Mouse (Mus musculus) layer of hippocampus, adult 8-10 months (tissue): ENCODE results near the gene Ctsq. TPM values are rescaled to one million over a fixed set of nuclear protein-coding genes. Genes with fewer than 3 reads are reported as not detected.
"Not testable (repeated sequence)": the region's sequence is repeated elsewhere in the genome, so short reads cannot be mapped to it uniquely, and the experiment has no call there.

Experiments used
- DNase-seq, 2 experiments: peaks; one replicate each; pipeline ENCODE4 v3.0.0; 2022; ENCODE audit warnings: low spot score in 2 of 2
- total RNA-seq, 4 experiments: library from RNA; stranded (reverse); gene quantifications; 2 replicates each; pipeline ENCODE4 v1.2.4; 2022

Gene Ctsq
- total RNA-seq = not detected

GRCm38 (mm10) chr13:61040531-61040930 lies at the start of gene Ctsq:
Gene Ctsq, minus strand, starts transcription at chr13:61040631.
- DNase-seq = no peak

- DNase-seq = no peak
Observed at GRCm38 (mm10) chr13:61022785-61023184, 17.6 kb downstream of the Ctsq start.

- DNase-seq = no peak
Observed at GRCm38 (mm10) chr13:61021844-61022243, 18.6 kb downstream of the Ctsq start.

GRCm38 (mm10) chr13:61010171-61010570 lies 30.3 kb downstream of the Ctsq start:
- DNase-seq = no peak

GRCm38 (mm10) chr13:61005859-61006258 lies 34.6 kb downstream of the Ctsq start, which contains the start of gene Ctsj:
Gene Ctsj, minus strand, starts transcription at chr13:61005959.
- DNase-seq = no peak

GRCm38 (mm10) chr13:60997600-60997999 lies 42.8 kb downstream of the Ctsq start:
- DNase-seq = no peak

GRCm38 (mm10) chr13:60986915-60987314 lies 53.5 kb downstream of the Ctsq start:
- not testable (repeated sequence) for DNase-seq

Other genes starting within 250 kb of the Ctsq start
- not detected for gene Ctsll3, start 237.8 kb downstream of the Ctsq start, total RNA-seq
- gene 4930486L24Rik, start 176.2 kb downstream of the Ctsq start, total RNA-seq = under 1 TPM in 1 of 4 experiments, not detected in 3; 0.29 TPM
- gene Gm49392, start 143.7 kb downstream of the Ctsq start, total RNA-seq = under 1 TPM in 2 of 4 experiments, not detected in 2; 0.22 to 0.98 TPM
- 1 to 10 TPM in 3 of 4 experiments, not detected in 1; 1.4 to 3.0 (median 2.1) TPM for gene Ctla2b, start 143.2 kb downstream of the Ctsq start, total RNA-seq
- not detected for gene Tpbpb, start 135.8 kb downstream of the Ctsq start, total RNA-seq
- gene Gm49393, start 105.0 kb downstream of the Ctsq start, total RNA-seq = not detected
- gene Gm49391, start 104.1 kb downstream of the Ctsq start, total RNA-seq = 1 to 10 TPM in 1 of 4 experiments, under 1 TPM in 1, not detected in 2; 0.74 to 2.5 TPM
- gene Ctla2a, start 104.0 kb downstream of the Ctsq start, total RNA-seq = 10 to 100 TPM; 17.6 to 20.4 (median 19.3) TPM
- gene Tpbpa, start 98.6 kb downstream of the Ctsq start, total RNA-seq = not detected
- gene Ctsj, start 34.7 kb downstream of the Ctsq start, total RNA-seq = not detected
- gene Ctsr, start 123.6 kb upstream of the Ctsq start, total RNA-seq = not detected
- gene Cts6, start 162.8 kb upstream of the Ctsq start, total RNA-seq = not detected
- not detected for gene Cts8, start 214.7 kb upstream of the Ctsq start, total RNA-seq
- not detected for gene Gm49398, start 248.2 kb upstream of the Ctsq start, total RNA-seq